Mouse (Mus musculus) heart, postnatal 25 days (tissue): ENCODE measurements at regions not wholly inside any gene's neighbourhood (a gene's known extent, or its start where the extent isn't known, plus 50 kb on each side); places are given as distances from the start of the nearest gene placed in this dataset.

Experiments
- DNase-seq: peaks from one replicate; pipeline ENCODE4 v3.0.0; 2022; ENCODE audit warnings: low spot score
- intact Hi-C: fragments of 180-260 bp; cut with DNase I; formaldehyde crosslinking; loops from one replicate; pipeline ENCODE4 v1.15.1; 2025

DNA sequence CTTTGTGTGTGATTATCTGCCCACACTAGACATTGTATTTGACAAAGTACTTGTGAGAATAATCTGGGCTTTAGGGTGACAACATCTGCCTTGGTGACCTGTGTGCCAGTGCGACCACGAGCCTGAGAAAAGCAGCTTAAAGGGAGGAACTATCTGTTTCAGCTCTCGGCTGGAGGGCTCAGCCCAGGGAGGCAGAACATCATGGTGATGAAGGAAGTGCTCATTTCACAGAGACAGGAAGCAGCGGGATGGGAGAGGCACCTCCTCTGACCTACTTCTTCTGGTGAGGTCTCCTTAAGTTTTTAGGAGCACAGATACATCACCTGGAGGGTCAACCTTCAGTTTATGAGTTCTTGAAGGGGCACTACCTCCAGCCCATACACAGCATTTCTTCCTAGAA, 89.8 kb downstream of the Kif26a start:
- DNase-seq = no peak
- intact Hi-C loops = no loop called here

DNA sequence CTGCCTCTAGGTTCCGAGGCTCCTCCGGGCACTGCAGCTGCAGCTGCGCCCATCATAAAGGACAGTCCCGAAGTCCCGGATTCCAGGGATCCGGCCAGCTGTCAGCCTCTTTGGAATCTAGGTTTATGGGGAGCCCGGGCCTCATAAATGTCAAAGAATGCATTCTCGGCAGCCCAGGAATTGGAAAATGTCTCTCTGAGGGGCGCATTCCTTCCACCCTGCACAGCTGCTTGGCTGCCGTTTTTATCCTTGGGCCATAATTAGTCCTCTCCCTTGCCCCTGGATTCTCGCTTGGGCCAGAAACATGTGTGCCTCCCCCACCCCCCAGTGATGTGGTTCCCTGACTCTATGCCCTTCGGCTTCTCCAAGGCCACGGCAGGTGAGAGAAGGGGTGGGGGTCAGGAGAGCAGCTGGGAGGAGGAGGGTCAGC, 91.1 kb downstream of the Kif26a start:
- intact Hi-C loops = no loop called here
- no peak for DNase-seq

DNA sequence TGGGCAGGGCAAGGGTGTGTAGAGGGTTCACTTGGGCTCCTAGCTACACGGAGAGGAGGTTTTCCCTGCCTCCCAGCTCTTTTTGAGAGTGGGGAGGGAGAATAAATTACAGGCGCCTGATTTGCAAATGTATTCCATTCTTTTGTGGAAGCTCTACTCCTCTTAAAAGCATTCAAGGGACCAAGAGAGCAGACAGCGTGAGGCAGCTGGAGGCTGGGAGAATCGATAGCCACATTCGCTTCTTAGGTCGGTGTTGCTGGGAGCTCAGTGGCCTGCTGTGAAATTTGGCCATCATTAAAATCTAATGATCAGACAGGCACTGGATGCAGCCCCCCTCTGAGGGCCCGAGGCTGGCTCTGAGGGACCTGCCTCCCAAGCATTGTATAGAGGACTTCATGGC, 92.8 kb downstream of the Kif26a start:
- no peak for DNase-seq
- intact Hi-C loops = no loop called here

DNA sequence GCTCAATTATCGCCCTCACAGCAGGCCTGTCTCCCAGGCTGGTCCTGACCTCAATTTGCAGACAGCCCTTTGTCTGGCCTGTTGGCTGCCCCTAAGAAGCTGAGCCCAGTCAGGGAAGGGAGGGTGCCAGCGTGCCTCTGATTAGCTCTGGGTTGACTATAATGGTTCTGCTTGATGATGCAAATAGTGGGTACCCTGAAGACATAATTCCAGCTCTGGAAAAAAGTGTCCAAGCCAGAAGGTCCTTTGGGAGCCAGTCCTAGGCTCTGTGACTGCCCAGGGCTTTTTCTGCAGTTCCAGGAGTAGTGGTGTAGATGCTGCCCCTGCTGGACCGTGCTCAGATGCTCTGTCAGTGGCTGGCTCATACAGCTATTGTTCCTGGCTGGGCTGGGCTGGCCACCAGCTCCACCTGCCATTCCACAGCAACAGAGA, 95.7 kb downstream of the Kif26a start:
- DNase-seq = no peak
- intact Hi-C loops = no loop called here

DNA sequence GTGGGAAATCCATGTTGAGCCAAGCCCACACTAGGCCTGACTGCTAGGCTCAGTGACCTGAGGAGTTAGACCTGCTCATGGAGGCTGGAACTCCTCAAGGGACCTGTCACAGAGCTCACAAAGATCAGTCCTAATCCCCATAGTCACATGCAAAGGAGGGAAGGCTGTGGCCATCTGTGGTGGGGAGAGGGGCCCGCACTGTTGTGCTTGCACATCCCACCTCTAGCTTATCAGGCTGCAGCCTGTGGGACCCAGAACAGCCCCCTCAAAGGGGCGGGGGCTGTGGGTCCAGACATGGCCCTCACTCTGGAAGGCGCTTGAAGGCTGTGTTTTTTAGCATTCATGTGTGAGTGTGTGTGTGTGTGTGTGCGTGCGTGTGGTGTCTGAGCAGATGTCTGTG, 97.2 kb downstream of the Kif26a start:
- intact Hi-C loops = no loop called here
- no peak for DNase-seq

DNA sequence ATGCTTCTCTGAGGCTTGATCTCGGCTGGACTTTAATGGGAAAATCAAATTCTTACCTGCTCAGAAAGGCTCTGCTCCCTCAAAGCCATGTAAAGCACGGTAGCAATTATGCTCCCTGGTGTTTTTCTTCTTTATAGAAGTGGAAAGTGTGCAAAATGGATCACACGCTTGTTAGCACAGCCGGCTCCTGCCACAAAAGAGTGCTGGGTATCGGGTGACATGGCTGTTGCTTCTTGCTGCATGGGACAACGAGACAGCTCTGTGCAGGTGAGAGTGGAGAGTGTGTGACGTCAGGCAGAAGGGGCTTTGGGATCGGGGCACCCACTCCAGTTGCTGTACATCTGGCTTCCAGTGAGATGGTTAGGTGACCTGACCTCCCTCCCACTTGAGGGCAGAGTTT, 104.9 kb downstream of the Kif26a start:
- DNase-seq = no peak
- intact Hi-C loops = no loop called here

DNA sequence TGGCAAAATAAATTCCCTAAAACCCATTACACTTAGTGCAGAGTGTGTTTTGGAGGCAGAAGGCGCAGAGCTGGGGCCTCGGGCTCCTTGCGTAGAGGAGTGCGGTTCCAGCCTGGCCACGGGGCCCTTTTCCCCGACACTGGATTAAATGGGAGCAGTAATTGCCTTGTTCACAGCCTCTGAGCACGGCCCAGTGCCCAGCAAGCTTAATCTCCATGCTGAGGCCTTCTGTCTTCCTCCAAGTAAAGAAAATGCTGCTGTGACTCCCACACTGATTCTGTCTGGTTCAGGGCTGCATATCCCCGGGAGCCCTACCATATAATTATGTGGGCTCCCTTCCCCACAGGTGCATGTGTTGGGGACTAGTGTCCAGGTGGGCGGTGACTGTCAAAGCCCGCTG, 107.5 kb downstream of the Kif26a start:
- intact Hi-C loops = no loop called here
- no peak for DNase-seq

DNA sequence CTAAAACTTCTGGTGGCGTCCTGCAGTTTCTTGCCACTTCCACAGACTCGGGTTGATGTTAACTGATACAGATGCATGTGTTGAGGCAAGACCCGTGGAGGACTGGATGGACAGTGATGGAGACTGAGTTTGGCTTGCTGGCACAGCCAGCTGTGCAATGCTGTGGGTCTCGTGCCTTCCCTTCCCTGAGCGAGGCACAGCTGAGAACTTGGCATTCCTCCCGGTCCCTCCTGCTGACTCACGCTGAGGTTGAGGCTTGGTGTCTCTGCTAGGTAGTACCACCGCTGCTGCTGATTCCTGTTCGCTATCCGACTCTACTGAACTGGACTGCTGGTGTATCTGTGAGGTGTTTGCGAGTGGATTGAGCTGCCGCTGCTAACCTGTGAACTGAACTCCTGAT, 109.2 kb downstream of the Kif26a start:
- intact Hi-C loops = no loop called here
- no peak for DNase-seq

DNA sequence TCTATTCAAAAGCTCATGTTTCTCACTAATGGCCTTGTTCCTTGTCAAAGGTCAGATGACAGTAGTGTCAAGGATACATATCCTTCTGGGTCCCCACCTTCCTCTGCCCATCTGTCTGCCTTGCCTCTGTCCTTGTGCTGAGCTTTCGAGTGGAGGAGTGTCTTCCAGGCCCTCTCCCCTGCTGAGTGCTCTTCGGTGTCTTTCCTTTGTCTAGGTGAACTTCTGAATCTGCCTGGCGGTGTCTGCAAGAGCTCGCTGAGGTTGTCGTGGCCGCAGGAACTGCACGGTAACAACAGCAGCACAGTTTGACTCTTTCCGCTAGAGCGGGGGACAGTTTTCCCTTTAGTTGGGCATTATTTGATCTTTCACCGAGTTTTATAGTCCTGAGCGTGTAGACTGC, 111.7 kb downstream of the Kif26a start:
- no peak for DNase-seq
- intact Hi-C loops = no loop called here

DNA sequence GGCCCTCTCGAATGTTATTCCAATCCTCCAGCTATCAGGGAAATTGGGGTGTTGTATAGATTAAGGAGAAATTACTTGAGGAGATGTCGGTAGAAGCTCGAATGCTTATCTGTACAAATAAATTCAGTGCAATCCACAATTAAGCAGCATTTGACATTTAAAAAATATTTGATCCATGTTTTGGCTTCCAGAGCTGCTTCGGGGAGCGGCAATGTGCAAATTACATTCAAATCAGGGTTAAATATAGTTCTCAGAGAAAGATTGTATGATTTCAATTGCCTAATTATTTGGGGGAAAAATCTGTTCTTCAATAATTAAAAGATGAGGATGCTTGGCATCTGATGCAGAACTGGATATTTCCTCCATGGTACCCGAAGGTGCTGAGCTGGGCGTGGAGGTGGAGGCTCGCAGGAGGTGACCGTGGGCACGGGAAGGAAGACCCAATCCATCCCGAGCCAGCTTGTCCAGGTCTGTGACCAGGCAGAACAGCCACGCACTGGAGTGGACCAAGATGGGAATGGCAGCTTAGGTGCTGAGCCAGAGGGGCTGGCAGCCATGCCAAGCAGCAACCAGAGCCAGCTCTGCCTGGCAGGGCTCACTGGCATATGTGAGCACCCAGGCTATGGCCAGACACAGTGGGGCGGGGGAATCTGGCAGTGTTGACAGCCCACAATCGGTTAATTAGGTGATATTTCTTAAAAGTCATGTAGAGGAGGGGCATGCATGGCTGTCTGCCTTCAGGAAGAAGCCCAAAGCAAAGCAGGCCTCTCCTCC, 117.5 kb downstream of the Kif26a start:
- intact Hi-C loops = no loop called here

DNA sequence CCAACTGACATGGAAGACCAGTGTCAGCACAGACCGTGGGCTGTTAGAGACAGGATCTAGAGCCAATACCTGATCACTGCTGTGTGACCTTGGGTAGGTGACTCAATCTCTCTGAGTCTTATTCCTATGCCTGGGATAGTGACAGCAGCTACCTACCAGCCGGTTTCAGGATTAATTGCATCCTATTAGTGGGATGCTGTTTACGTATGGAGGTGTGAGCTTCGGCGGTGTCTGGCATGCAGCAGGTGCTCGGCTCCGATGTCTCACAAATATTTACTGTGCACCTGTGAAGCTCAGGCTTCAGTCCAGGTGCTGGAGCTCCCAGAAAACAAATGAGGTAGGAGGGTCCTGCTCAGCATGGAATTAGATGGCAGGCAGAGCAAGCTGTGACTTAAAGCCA, 118.2 kb downstream of the Kif26a start:
- no peak for DNase-seq
- intact Hi-C loops = no loop called here

More for the DNA sequence above, 117.5 kb downstream of the Kif26a start:
- DNase-seq = no peak

DNA sequence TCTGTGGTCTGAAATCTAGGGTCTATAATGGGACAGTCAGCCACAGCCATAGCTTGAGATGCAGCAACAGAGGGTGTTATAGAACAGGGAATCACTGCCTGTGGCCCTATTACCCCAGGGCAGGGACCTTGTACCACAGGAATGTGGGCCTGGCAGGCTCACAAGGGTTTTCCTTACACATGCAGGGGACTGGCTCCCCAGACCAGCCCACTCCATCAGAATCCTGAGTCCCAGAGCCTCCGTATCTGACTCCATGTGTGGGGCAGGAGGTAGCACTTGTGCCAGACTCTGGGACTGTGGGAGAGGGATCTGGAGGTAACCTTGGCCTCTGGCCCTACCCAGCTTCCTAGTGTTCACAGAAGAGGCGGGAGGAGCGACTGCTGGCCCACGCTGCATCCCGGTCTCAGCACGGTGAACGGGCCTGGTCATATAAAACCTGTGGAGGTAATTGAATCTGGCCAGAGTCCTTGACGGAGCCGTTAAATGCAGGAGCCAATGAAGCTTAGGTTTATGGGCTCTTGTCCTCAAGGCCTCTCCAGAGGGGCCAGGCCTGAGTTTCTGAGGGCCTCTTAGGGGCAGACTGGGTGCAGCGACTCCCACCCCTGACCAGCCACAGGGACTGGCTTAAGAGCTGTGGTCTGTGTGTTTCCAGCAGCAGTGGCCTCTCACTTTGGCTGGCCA, 119.4 kb downstream of the Kif26a start:
- DNase-seq = no peak
- intact Hi-C loops = no loop called here

DNA sequence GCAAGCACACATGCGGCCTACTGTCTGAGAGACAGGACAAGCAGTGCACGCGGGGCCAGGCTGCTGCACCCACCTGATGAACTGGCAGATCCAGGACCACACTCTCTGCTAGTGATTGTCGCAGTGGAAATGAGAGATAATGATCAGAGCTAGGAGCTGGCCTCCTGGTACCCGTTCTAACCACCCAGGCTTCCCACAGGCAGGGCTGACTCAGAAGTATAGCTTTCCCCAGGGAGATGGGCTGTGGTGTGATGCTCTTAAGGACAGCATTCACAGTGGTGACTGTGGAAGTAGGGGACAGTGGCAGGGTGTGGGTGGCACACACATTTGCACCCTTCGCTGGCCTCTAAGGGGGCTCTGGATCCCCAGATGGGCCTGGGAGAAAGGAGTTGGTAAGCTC, 128.0 kb downstream of the Kif26a start:
- no peak for DNase-seq
- intact Hi-C loops = no loop called here

DNA sequence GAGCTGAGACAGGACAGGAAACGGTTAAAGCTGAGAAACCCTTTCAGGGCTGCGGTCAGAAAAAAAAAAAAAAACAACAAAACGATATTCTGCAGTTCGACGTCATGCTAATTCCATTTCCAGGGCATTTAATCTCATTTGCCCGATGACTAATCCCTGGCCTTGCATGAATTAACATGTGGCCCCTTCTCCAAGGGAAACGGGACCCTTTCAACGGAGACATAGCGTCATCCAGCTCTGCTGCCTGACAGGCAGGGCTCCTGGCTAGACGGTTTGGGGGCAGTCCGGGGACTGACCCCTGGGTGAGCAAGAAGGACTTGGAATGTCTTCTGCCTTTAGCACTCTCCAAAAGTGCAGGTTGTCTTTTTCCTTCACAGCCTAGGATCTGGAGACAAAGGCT, 128.7 kb downstream of the Kif26a start:
- intact Hi-C loops = no loop called here
- DNase-seq = no peak

DNA sequence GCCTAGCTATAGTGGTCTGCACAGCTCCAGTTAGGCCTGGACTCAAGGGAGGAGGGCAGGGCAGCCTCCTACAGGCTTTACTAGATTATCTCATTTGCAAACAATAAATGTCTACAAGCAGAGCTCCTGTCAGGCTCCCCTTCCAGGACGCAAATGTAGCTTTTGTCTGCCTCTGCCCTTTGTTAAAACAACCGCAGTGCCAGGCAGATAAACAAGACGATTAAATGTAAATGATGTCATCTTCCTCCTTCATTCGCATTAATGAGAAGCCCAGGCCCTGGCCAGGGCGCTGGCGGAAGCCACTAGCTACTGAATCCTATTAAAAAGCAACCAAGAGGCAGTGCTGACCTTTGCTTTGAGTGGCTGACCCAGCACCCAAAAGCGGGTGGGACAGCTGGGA, 130.6 kb downstream of the Kif26a start:
- DNase-seq = no peak
- intact Hi-C loops = no loop called here

DNA sequence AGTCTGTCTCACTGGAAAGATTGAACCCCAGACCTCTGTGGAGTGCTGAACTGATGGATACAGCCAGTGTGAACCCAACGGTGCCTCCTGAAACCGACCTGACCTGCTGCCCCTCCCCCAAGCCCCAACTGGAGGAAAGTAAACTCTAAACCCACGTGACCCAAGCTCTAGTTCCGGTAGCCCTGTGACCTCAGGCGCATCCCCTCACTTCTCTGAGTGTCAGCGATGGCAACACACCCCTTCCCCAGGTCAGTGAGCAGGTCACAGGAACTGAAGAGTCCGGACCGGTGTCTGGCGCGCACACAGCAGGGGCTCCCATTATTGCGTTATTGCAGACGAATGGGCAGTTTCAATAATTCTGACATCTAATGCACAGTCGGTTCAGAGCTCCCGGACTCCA, 131.5 kb downstream of the Kif26a start:
- DNase-seq = no peak
- intact Hi-C loops = no loop called here

DNA sequence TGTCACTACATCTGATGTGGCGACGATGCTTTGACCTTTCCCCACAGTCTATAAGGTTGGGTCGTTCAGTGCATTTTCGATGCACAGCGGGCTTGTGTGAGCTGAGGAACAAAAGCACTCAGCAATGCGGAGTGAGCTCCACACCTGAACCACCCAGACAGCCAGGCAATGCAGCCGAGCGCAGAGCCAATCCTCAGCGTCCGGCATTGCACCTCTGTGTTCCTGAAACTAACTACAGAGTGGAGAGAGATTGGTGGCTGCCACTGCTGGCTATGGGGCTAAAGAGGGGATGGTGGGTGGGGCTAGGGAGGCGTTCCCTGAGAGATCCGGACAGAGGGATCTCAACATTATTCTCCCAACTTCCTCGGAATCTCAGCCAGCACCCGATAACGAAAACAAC, 139.1 kb downstream of the Kif26a start:
- intact Hi-C loops = no loop called here
- DNase-seq = no peak

DNA sequence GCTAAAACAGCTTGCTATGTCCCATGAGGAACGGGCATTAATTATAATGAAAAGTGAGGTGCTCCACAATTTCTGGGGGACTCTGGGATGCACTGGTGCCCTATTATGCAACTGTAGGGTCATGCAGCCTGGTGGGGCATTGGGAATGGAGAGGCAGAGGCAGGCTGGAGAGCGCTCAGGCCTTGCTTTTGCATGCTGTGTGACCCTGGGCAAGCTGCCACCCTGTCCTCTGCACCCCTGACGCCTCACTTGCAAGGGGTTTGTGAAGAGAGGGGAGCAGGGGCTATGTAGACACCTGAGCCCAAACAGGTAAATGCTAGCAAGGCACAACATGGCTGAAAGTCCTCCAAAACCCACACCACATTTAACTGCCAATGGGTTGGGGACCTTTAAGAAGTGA, 142.8 kb downstream of the Kif26a start:
- no peak for DNase-seq
- intact Hi-C loops = no loop called here

DNA sequence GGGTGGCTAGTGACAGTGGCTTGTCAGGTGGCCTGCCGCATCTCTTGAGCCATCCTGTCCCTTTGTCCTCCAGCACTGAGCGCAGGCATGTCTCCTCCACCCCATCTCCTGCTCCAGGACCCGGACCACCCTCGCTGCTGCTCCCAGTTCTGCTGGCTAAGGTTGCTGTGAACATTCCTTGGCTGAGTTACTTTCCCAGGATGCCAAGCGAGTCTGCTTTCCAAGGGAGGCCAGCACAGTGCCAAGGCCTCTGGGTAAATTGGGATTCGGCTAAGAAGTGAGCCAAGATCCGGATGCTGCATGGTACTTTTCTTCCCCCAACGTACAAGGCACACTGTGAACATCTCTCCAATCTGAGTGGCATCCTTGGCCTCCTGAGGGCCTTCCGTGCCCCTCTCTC, 144.3 kb downstream of the Kif26a start:
- intact Hi-C loops = loop anchor here (5.0 kb wide), 1 partner anchor 63 kb away; no protein-coding TSS in a partner anchor
- no peak for DNase-seq

DNA sequence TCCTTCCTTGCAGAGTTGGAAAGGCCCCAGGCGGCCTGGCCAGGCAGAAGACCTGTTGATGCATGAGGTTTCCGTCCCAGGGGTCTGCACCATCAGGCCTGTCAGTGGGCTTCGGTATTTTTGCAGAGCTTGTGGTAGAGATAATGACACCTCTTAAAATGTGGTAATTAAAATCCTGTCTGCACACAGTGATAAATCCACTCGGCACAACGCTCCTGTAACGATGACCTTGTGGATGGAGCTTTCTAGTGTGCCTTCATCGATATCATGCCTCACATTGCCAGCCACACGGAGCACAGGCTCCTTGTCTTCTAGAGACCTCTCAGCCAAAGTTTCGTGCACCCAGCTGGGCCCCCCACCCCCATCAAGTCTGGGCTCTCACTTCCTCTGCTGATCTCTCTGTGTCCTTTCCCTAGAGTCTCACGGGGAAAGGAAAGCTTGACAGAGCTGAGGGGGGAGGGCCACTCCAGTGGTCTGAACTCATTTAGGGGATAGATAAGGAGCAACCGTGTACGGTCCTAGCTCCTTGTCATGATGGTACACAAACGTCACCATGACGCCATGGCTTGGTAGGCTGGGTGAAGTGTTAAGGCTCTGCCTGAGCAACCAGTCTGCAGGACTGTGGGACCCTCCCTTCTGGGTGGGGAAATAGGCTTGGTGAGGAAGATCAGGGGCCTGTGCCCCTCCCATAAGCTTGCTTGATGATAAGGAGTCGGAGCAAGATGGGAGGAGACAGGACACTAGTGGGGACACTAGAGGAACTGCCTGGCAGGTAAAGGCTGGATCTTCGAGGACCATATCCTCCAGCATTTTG, 145.9 kb downstream of the Kif26a start:
- DNase-seq = no peak
- intact Hi-C loops = loop anchor here (5.0 kb wide), 1 partner anchor 65 kb away; no protein-coding TSS in a partner anchor

DNA sequence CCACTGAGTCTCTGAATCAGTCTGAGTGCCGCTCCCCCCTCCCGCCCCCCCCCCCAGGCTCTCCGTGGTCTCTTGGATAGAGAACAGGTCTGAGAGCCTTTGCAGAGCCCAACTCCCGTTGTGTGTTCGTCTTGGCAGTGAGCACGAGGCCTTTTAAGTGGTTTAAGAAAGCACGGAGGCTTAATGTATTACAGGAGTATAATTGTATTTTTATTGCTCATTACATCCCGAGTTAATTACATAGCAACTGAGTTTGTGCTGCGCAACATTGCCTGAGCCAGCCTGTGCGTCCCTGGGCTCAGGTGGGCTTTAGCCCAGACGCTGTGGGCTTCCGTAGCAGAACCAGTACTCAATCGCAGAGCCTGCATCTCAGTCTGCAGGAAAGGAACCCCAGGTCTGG, 147.1 kb downstream of the Kif26a start:
- DNase-seq = no peak
- intact Hi-C loops = loop anchor here (5.0 kb wide), 1 partner anchor 66 kb away; no protein-coding TSS in a partner anchor
